Mouse (Mus musculus) ovary, adult 18-20 months (tissue): ENCODE data around the gene Foxn3.
A peak's percentile ranks its signal among the peaks of the same experiment; 100 is the strongest.

Experiments
- DNase-seq: peaks from one replicate; pipeline ENCODE4 v3.0.0; 2022; ENCODE audit warnings: low spot score, mixed read lengths

Foxn3 gene

GRCm38 (mm10) chr12:99349650-99349997 lies 213.8 kb downstream of the Foxn3 start:
- no peak for DNase-seq

DNA sequence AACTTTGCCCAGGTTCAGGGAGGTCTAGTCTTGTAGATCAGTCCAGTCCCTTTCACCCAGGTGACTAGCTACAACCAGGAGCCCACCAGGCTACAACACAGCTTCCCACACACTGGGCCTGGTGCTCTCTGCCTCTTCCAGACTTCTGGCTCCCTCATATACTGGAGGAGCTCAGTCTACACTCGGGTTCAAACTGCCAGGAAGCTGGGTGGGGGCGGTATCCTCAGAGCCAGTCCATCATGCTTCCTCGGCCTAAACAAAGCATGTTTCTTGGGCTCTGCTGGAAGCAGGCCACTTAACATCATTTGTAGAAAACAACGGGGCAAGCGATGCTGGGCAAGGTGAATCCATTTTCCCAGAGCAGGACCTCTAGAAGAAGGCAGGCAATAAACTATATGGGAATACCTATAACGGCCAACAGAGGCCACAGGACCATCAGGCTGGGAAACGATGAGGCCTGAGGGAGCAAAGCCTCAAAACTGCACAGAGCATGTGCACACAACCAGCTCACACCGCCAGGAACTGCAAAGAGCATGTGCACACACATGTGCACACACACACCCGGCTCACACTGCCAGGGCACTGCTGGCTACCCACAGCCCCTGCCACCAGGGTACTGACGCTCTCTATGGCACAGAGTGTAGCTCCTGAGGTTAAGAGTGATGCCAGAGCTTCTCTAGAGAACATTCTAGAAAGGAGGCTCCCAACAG lies 214.3 kb downstream of the Foxn3 start:
- DNase-seq = no peak

DNA sequence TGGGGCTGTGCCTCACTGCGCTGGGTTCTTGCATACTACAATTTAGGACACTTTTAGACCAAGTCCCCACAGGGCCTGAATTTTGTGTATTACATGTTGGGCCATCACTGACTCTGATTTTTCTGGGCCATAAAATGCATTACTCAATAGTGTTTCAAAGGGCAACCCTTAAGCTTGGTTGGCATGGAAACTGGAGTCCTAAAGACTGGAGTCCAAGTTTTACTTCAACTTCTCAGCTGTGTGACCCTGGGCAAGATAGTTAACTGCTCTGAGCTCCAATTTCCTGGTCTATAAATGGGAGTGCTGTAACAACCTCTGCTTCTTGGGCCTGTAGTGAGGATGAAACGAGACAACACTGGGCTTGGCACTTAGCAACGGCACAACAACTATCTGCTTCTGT lies 215.9 kb downstream of the Foxn3 start:
- DNase-seq = no peak

GRCm38 (mm10) chr12:99346982-99347381 lies 216.4 kb downstream of the Foxn3 start:
- DNase-seq = no peak

GRCm38 (mm10) chr12:99345323-99345722 lies 218.1 kb downstream of the Foxn3 start:
- no peak for DNase-seq

DNA sequence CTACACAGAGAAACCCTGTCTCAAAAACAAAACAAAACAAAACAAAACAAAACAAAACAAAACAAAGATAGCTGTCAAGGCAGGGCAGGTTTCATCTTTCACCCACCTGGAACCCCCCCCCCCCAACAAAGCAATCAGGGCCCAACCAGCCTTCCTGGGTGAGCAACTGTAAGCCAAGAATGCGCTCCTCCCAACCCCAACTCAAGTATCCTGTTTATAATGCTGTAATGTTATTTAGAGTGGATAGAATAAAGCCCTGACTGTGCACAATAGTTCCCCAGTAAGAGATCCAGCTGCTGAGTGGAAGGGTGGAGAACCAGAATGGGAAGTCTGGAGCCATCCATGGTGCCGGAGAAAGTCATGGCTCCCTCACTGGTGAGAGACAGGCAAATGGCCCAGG lies 220.0 kb downstream of the Foxn3 start:
- DNase-seq = no peak

- no peak for DNase-seq
These were observed 221.2 kb downstream of the Foxn3 start for GRCm38 (mm10) chr12:99342160-99342559.

DNA sequence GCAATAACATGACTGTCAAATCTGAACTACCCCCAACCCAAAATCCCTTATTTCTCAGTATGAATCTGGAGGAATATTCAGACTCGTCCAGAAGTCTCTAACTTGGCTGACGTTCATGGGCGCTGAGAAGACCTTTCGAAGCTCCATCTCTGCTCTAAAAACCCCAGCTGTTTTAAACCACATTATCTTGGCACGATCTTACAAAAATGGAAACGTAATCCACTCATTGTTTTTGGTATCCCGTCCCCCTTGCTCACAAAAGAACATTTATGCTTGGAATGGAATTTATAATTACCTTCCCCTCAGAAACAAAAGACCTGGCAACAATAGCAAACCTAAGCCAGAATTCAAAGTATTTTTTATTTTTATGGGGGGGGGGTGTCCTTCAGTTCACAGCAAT lies 221.6 kb downstream of the Foxn3 start:
- no peak for DNase-seq

DNA sequence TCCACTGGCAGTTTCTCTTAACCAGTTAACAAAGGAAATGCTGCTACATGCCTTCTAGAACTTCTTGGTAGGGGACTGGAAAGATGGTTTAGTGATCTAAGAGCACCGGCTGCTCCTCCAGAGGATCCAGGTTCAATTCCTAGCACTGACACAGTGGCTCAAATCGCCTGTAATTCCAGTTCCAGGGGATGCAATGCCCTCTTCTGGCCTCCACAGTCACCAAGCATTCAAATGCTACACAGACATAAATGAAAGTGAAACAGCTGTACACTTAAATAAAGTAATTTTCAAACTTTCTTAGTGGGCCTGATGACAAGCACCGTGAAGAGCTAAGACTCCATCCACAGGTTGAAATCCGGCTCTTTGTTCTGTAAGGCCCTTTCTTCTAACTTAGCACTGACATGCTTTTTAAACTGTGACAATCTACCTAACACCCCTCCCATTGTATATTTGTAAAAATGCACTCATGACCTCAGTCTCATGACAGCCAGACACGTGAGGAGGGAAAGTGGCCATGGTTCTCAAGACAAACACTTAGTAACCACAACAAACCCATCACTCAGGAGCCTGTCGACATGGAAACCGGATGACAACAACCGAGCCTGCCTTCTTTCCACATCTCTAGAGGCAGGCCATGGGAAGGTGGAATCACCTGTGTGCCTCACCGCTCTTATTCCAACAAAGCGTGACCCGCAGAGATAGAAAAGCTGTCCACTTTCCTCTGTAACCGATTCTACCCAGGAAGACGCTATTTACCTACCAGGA lies 222.8 kb downstream of the Foxn3 start:
- no peak for DNase-seq

DNA sequence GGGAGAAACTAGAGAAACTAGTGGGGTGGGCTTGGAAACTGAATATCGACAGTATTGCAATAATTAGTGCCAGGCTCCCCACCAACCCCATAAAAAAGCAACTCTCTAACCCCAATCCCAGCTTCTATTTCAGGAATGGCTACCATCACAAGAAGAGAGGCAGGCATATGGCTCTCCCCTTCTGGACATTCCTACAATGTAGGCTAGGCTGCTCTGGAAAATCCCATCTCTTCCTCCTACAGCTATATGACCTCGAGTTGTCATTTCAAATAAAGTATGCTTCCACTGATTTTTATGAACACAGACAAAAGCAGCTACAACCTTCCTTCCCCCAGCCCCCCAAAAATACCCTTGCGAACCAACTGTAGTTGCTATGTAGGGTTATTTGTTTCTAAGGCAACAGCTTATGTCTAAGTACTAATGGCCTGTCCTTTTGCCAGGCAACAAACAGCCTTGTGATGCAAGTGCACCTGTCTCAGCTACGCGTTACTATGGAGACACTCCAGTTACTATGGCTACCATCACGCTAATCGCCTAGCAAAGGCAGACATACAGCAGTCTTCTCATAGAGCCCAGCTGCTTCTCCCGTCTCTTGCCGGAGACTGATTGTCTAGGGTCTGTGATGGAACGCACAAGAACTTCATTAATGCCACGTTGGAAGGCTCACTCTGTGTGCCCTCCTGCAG lies 223.6 kb downstream of the Foxn3 start:
- DNase-seq = no peak

DNA sequence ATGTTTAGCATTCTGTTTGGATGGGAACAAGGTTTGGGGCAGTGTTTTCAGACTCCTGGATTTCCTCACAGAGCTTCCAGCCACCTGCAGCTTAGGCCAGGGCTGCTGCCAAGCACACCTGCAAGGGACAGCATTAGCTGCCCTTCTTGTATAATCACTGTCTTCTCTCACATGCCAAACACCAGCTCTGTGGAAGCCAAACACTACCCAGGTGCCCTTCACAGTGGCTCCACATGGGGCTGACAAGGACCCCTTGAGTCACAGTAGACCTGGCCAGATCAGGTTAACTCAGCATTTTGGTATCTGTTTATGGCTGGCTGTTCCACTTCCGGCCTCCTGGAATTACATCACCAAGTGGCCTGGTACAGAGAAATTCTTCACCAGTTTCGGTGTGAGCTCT lies 224.6 kb downstream of the Foxn3 start:
- no peak for DNase-seq

- no peak for DNase-seq
These were observed 226.3 kb downstream of the Foxn3 start for GRCm38 (mm10) chr12:99337171-99337435.

GRCm38 (mm10) chr12:99336349-99337170 lies 226.8 kb downstream of the Foxn3 start:
- DNase-seq = peak; percentile 32

- DNase-seq = no peak
These were observed 227.8 kb downstream of the Foxn3 start for GRCm38 (mm10) chr12:99335628-99336027.

DNA sequence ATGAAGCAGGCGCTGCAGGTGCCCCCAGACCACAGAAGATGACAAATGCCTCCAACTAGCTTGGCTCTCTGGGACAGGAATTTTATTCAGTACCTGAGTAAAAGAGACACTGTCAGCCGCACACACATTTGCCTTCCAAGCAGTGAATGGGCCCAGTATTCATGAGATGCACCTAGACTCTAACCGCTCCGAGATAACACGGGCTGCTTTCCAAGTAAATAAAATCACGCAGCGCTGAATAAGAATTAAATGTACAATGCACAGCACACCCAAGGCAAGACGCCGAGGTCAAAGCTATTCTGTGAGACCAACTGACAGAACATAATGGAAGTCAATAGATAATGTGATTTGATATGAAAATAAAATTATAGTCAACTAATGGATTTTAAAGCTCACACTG lies 229.4 kb downstream of the Foxn3 start:
- no peak for DNase-seq

- no peak for DNase-seq
These were observed 229.9 kb downstream of the Foxn3 start for GRCm38 (mm10) chr12:99333304-99333968.

DNA sequence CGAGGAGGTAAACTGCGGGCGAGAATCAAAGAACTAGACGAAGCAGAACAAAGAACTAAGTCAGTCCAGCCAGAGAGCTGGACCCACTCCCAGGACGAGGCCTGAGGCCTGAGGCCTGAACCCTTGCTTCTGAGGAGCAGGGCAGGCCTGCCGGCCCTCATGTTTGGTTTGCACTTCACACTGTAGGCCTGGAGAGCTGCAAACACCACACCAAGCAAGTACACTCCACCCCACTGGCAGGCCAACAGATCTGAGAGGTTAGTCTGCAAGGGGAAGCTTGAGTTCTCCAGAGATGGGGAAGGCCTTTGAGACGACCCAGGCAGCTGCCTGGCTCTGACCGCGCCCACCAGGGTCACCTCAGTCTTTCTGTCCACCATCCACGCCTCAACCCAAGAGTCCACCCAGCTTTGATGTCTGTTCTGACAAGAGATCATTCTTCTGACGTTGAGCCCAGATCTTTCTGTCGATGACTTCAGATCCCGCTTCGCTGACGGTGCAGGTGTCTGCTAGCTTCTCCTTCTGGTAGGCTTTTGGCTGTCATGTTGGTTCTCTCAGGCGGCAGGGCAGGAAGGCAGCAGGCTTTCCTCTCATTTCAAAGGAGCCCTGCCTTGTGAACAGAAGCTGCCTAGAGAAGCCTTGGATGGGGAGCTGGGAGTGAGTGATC lies 231.1 kb downstream of the Foxn3 start:
- DNase-seq = no peak

DNA sequence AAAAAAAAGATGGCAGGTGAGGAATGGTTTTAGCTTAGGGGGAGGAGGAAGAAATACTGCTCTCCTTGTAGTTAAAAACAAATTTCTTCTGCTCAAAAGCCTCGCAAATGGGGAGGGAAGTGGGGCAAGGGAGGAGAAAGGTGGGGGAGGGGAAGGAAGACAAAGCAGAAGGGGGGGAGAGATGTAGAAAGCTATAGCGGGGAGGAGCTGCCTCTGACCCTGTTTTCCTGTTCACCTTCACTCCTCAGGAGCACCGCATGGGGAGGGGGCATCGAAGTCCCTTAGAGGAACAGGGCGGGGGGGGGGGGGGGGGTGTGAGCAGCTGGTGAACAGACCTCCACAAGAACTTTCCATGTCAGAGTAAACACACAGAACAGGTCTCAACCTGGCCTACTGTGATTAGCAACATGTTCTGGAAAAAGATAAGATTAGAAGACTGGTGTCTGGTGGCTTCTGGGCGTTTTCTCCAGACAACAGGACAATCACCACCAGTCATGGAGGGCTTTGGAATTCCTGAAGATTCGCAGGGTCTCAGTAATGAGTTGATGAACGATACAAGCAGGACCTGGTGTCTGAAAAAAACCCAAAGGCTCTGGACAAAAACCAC lies 231.9 kb downstream of the Foxn3 start:
- DNase-seq = no peak

DNA sequence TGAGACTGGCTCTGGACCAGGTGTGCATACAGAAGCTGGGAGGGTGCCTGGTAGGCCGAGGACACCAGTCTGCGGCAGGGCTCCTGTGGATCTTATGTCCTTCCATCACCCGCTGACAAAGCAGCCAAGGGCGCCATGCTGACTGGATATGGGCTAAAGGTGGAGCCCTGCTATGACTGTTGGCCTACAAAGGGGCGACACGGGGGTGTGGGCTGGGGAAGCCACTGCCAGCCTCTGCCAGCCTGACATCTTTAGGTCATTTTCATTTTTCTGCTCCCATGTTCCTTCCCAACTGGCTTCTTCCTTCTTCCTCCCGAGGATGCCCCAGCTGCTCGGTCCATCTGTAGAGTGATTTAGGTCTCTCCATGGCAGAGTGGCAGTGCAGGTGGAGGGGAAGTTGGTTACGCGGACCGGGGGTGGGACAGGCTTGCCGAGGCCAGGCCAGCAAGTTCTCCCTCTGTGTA lies 232.5 kb downstream of the Foxn3 start:
- no peak for DNase-seq

- DNase-seq = no peak
These were observed 233.8 kb downstream of the Foxn3 start for GRCm38 (mm10) chr12:99329301-99330257.
